Mouse (Mus musculus) ES-Bruce4 (cell line): ENCODE results near the gene Pck1.

ENCODE experiments used
- CTCF ChIP-seq: IDR thresholded peaks from one replicate; pipeline ENCODE4 v1.8.1; 2011; ENCODE audit warnings: low read depth, low read length
- EP300 ChIP-seq: IDR thresholded peaks from 2 replicates; pipeline ENCODE4 v1.6.1; 2011; ENCODE audit warnings: low read depth, low read length; ENCODE audit not compliant: insufficient read depth
- POLR2A ChIP-seq: IDR thresholded peaks from one replicate; pipeline ENCODE4 v1.8.1; 2011; ENCODE audit warnings: low read length; ENCODE audit not compliant: insufficient read depth

DNA sequence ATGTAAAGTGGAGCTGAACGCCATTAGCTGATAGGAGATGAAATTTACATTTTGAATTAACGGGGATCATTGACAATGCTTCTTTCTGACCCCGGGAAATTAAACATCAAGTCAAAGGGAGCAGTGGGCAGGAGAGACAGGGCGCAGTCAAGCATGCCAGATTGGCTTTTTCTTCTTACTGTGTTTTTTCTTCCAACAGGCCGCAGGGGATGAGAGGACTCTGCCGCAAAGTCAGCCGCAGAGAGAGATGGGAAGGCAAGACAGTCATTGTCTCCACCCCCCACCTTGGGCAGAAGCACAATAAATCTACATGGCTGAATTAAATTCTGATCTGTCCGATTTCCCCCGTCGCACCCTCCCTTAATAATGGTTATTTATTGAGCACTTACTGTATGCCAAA lies 12.5 kb downstream of the Pck1 start:
- TF ChIP-seq CTCF (no peak), POLR2A (no peak), EP300 (no peak)
